Mouse (Mus musculus) brown adipose tissue, adult 24 weeks (tissue): ENCODE data around the gene Atp6v1g2. TPM values are rescaled to one million over a fixed set of nuclear protein-coding genes. Genes with fewer than 3 reads are reported as not detected.

Experiments used
- H3K27ac ChIP-seq: fragments of 200-500 bp; replicated peaks from 2 replicates; pipeline ENCODE4 v1.5.1; 2012; ENCODE audit warnings: low read depth, mild to moderate bottlenecking, low read length
- H3K4me1 ChIP-seq: fragments of 200-500 bp; 2 replicates; pipeline ENCODE4 v1.6.1; 2012; ENCODE audit warnings: low read length, mixed read lengths; ENCODE audit not compliant: control insufficient read depth, insufficient read depth, insufficient read length
- H3K4me3 ChIP-seq: fragments of 200-500 bp; 2 replicates; pipeline ENCODE4 v1.5.1; 2012; ENCODE audit warnings: low read depth, mild to moderate bottlenecking, low read length, moderate library complexity; ENCODE audit not compliant: insufficient read depth
- polyA plus RNA-seq: library from polyadenylated mRNA; stranded (reverse); fragments of >200 nt; gene quantifications from 2 replicates; pipeline ENCODE4 v1.2.4, GENCODE M21; 2012; ENCODE audit not compliant: missing spikeins, insufficient read depth, insufficient read length

The Atp6v1g2 gene
- polyA plus RNA-seq, 1 experiment = 4.0 TPM

- Histone ChIP-seq H3K27ac (no peak overlapping the region), H3K4me1 (no peaks in the 10 kb centered on the region), H3K4me3 (no peak overlapping the region)
These were observed 19.3 kb downstream of the Atp6v1g2 start for GRCm38 (mm10) chr17:35252619-35253292.

GRCm38 (mm10) chr17:35253293-35254093 lies 20.0 kb downstream of the Atp6v1g2 start:
- no peaks in the 10 kb centered on the region for H3K4me1 ChIP-seq
- no peak overlapping the region for H3K27ac ChIP-seq
- no peak overlapping the region for H3K4me3 ChIP-seq

- Histone ChIP-seq H3K27ac (no peak overlapping the region), H3K4me3 (no peak overlapping the region), H3K4me1 (no peaks in the 10 kb centered on the region)
These were observed 21.0 kb downstream of the Atp6v1g2 start for GRCm38 (mm10) chr17:35254241-35255098.

- no peaks in the 10 kb centered on the region for H3K4me1 ChIP-seq
- no peak overlapping the region for H3K27ac ChIP-seq
- no peak overlapping the region for H3K4me3 ChIP-seq
These were observed 21.8 kb downstream of the Atp6v1g2 start for GRCm38 (mm10) chr17:35255301-35255700.

GRCm38 (mm10) chr17:35255704-35256103 lies 22.2 kb downstream of the Atp6v1g2 start:
- Histone ChIP-seq H3K27ac (no peak overlapping the region), H3K4me3 (no peak overlapping the region), H3K4me1 (no peaks in the 10 kb centered on the region)

- H3K27ac ChIP-seq = peak overlapping the region; percentile 61; the same call in 1 of the 2 replicates
- H3K4me1 ChIP-seq = peaks cover 6% of the 10 kb centered on the region
- peak overlapping the region; percentile 63; the same call in 1 of the 2 replicates for H3K4me3 ChIP-seq
These were observed 23.9 kb downstream of the Atp6v1g2 start for GRCm38 (mm10) chr17:35257378-35257777.

GRCm38 (mm10) chr17:35257824-35258491 lies 24.5 kb downstream of the Atp6v1g2 start:
- H3K27ac ChIP-seq = peak overlapping the region; percentile 61
- peaks cover 7% of the 10 kb centered on the region for H3K4me1 ChIP-seq
- H3K4me3 ChIP-seq = peak overlapping the region; percentile 63

DNA sequence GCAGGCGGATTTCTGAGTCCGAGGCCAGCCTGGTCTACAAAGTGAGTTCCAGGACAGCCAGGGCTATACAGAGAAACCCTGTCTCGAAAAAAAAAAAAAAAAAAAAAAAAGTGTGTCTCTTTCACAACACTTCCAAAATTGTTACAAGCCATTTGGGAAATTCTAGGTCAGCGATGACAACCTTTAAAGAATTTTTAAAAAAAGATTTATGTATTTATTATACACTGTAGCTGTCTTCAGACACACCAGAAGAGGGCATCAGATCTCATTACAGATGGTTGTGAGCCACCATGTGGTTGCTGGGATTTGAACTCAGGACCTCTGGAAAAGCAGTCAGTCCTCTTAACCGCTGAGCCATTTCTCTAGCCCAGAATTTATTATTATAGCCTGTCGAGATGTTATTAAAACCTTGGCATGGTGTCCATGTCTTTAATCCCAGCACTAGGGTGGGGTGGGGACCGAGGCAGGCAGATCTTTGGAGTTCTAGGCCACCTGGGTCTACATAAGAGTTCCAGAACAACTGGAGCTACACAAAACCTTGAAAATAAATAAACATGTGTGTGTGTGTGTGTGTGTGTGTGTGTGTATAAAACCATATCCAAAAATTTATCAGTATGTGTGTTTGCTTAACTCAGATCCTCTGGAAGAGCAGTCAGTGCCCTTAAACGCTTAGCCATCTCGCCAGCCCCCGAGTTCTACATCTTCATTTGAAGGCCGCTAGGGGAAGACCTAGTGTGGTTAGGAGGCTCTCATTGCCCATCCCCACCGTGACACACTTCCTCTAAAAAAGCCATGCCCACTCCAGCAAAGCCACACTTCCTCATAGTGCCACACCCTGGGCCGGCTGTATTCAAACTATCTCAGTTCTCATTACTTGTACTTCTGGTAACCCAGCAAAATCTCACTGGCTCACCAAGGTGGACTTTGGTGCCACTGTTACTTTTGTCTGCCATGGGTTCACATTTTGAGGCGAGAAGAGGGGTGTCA lies 25.3 kb downstream of the Atp6v1g2 start:
- no peak overlapping the region for H3K4me3 ChIP-seq

GRCm38 (mm10) chr17:35259621-35260020 lies 26.2 kb downstream of the Atp6v1g2 start:
- Histone ChIP-seq H3K27ac (peak overlapping the region; percentile 96), H3K4me3 (no peak overlapping the region), H3K4me1 (peaks cover 7% of the 10 kb centered on the region)

More for the DNA sequence above, 25.3 kb downstream of the Atp6v1g2 start:
- Histone ChIP-seq H3K27ac (peak overlapping the region; percentile 96), H3K4me1 (peaks cover 7% of the 10 kb centered on the region)

GRCm38 (mm10) chr17:35261651-35262050 lies 28.2 kb downstream of the Atp6v1g2 start:
- Histone ChIP-seq H3K27ac (peak overlapping the region; percentile 100; the same call in 1 of the 2 replicates), H3K4me3 (no peak overlapping the region), H3K4me1 (peaks cover 7% of the 10 kb centered on the region)

GRCm38 (mm10) chr17:35262664-35263522 lies 29.4 kb downstream of the Atp6v1g2 start, which contains the start of gene H2-D1:
H2-D1 (plus strand) TSS chr17:35262730.
- peak within 1 kb of the TSS; percentile 90 for H3K4me3 ChIP-seq
- peaks cover 7% of the 10 kb centered on the region for H3K4me1 ChIP-seq
- H3K27ac ChIP-seq = peak within 1 kb of the TSS; percentile 100

- peak overlapping the region; percentile 84 for H3K27ac ChIP-seq
- peaks cover 7% of the 10 kb centered on the region for H3K4me1 ChIP-seq
- H3K4me3 ChIP-seq = peak overlapping the region; percentile 90
These were observed 30.0 kb downstream of the Atp6v1g2 start for GRCm38 (mm10) chr17:35263523-35263883.
